Comparison of ENCODE assay signal across 22 mouse cellular contexts in the genomic region with DNA sequence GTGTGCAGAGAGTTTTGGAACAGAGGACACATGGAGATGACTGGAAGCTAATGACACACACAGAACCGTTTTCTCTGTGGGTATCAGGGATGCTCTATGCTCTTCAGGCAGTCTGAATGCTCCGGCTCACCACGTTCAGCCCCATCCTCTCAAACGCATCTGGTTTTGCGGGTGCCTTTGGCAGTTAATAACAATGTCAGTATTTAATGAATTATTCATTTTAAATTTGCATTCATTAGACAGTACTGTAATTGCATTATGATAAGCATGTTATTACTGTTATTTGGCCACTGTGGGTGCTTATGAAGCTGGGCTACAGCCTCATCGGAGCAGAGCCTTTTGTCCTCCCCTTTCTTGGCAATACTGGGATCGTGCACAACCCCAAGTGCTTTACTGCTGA. TPM values are rescaled to one million over a fixed set of nuclear protein-coding genes. Genes with fewer than 3 reads are reported as not detected.
DNase-seq lines count a peak whose midpoint lies in the region; ATAC-seq lines count a peak whose summit lies in the region.
"Had no signal": no experiment of that assay in that cellular context is flagged by ENCODE, and none has a peak within 500 bp of the region (broad histone marks: within the 10 kb centered on the region; RNA-seq: fewer than 3 reads in every experiment).

No protein-coding gene starts in this region.

- H3K9ac ChIP-seq in neural tube, embryonic 12.5 days, result no peak overlapping the region
- no peak overlapping the region for H3K9ac ChIP-seq in hindbrain, embryonic 12.5 days
- H3K9ac ChIP-seq in midbrain, embryonic 15.5 days, result no peak overlapping the region
- H3K9ac ChIP-seq: embryonic facial prominence, embryonic 15.5 days; heart, embryonic 13.5 days; kidney, embryonic 15.5 days; limb, embryonic 13.5 days; liver, embryonic 12.5 days had no signal

- H3K27ac ChIP-seq in neural tube, embryonic 12.5 days, result peak overlapping the region; percentile 53; the same call in 1 of the 2 replicates
- peak overlapping the region; percentile 79 for H3K27ac ChIP-seq in hindbrain, embryonic 12.5 days
- H3K27ac ChIP-seq in midbrain, embryonic 15.5 days, result peak overlapping the region; percentile 77
- H3K27ac ChIP-seq: embryonic facial prominence, embryonic 15.5 days; heart, embryonic 13.5 days; kidney, embryonic 15.5 days; limb, embryonic 13.5 days; liver, embryonic 12.5 days had no signal

- H3K4me2 ChIP-seq in neural tube, embryonic 12.5 days (replicated peaks), result no peak overlapping the region
- no peak overlapping the region for H3K4me2 ChIP-seq in hindbrain, embryonic 12.5 days (replicated peaks)
- H3K4me2 ChIP-seq in midbrain, embryonic 15.5 days, result no peak overlapping the region
- H3K4me2 ChIP-seq: embryonic facial prominence, embryonic 15.5 days; heart, embryonic 13.5 days; kidney, embryonic 15.5 days; limb, embryonic 13.5 days; liver, embryonic 12.5 days had no signal

- no peak overlapping the region for H3K4me3 ChIP-seq in neural tube, embryonic 12.5 days
- no peak overlapping the region for H3K4me3 ChIP-seq in hindbrain, embryonic 12.5 days
- H3K4me3 ChIP-seq in midbrain, embryonic 15.5 days, result no peak overlapping the region
- H3K4me3 ChIP-seq: embryonic facial prominence, embryonic 15.5 days; heart, embryonic 13.5 days; kidney, embryonic 15.5 days; limb, embryonic 13.5 days; liver, embryonic 12.5 days had no signal

- H3K36me3 ChIP-seq in neural tube, embryonic 12.5 days, result peaks cover 52% of the 10 kb centered on the region
- peaks cover 54% of the 10 kb centered on the region for H3K36me3 ChIP-seq in hindbrain, embryonic 12.5 days
- H3K36me3 ChIP-seq in midbrain, embryonic 15.5 days (replicated peaks), result peaks cover 15% of the 10 kb centered on the region; the same call in 1 of the 2 replicates

- H3K4me1 ChIP-seq in neural tube, embryonic 12.5 days, result no peaks in the 10 kb centered on the region
- H3K4me1 ChIP-seq in hindbrain, embryonic 12.5 days, result no peaks in the 10 kb centered on the region
- peaks cover 9% of the 10 kb centered on the region for H3K4me1 ChIP-seq in midbrain, embryonic 15.5 days
- H3K4me1 ChIP-seq: embryonic facial prominence, embryonic 15.5 days; kidney, embryonic 15.5 days; limb, embryonic 13.5 days; liver, embryonic 12.5 days had no signal

- no peaks in the 10 kb centered on the region for H3K9me3 ChIP-seq in neural tube, embryonic 12.5 days
- no peaks in the 10 kb centered on the region for H3K9me3 ChIP-seq in hindbrain, embryonic 12.5 days (replicated peaks)
- no peaks in the 10 kb centered on the region for H3K9me3 ChIP-seq in midbrain, embryonic 15.5 days
- H3K9me3 ChIP-seq: embryonic facial prominence, embryonic 15.5 days; heart, embryonic 13.5 days; kidney, embryonic 15.5 days; limb, embryonic 13.5 days; liver, embryonic 12.5 days had no signal

- 74% methylated on average over 7 of the region's 7 CpGs for WGBS in neural tube, embryonic 12.5 days
- WGBS in hindbrain, embryonic 12.5 days, result 67% methylated on average over 7 of the region's 7 CpGs
- 46% methylated on average over 7 of the region's 7 CpGs for WGBS in midbrain, embryonic 15.5 days

- no peaks in the 10 kb centered on the region for H3K27me3 ChIP-seq in neural tube, embryonic 12.5 days (replicated peaks)
- no peaks in the 10 kb centered on the region for H3K27me3 ChIP-seq in hindbrain, embryonic 12.5 days
- H3K27me3 ChIP-seq in midbrain, embryonic 15.5 days (replicated peaks), result no peaks in the 10 kb centered on the region
- H3K27me3 ChIP-seq: embryonic facial prominence, embryonic 15.5 days; heart, embryonic 13.5 days; kidney, embryonic 15.5 days; limb, embryonic 13.5 days; liver, embryonic 12.5 days had no signal

- no peak for DNase-seq in neural tube, embryonic 10.5 days (ENCODE audit: extremely low spot score, low spot score)
- no peak for DNase-seq in right cerebral cortex, adult 18-20 months
- no peak for DNase-seq in layer of hippocampus, postnatal 36 days
- DNase-seq: adrenal gland, postnatal 14 days; cerebellum, adult 9-11 months; gastrocnemius, postnatal 25 days; heart, adult 18-20 months; heart, postnatal 14 days; kidney, adult 11 months; kidney, postnatal 36 days; lung, adult 18-20 months; lung, postnatal 14 days; thymus, adult 18-20 months had no signal

- ATAC-seq in neural tube, embryonic 12.5 days (ENCODE audit: low FRiP score, low read depth), result peak; percentile 66; the same call in 1 of the 2 replicates
- peak; percentile 77 for ATAC-seq in hindbrain, embryonic 12.5 days (ENCODE audit: low FRiP score)
- ATAC-seq in midbrain, embryonic 15.5 days (replicated peaks), result peak; percentile 84
- ATAC-seq in activated CD4-positive, CD25-positive, alpha-beta regulatory T cell, adult 4 months, result no peak
- ATAC-seq: liver, embryonic 12.5 days had no signal

RNA-seq across cellular contexts. Expression of a gene that starts 38.6 kb away (rescaled TPM):
- 25.7 and 27.3 TPM in 2 replicates for polyA plus RNA-seq in neural tube, embryonic 12.5 days (2016; fragmentation: Nextera tagmentation; extraction: Ambion mirVana)
- polyA plus RNA-seq in hindbrain, embryonic 12.5 days (2016; fragmentation: Nextera tagmentation; extraction: Ambion mirVana), result 27.9 and 28.4 TPM in 2 replicates
- polyA plus RNA-seq in midbrain, embryonic 15.5 days (2015; fragmentation: Nextera tagmentation; extraction: Ambion mirVana), result 18.5 and 18.8 TPM in 2 replicates
- 10 to 100 TPM; 44.8 to 46.1 TPM for total RNA-seq in layer of hippocampus, postnatal 36 days (2021)
- polyA plus RNA-seq in activated CD4-positive, CD25-positive, alpha-beta regulatory T cell, adult 4 months (2017; shearing (Covaris generic)), result 10 to 100 TPM; 16.4 to 16.6 TPM
